Comparison of ENCODE assay signal across 8 mouse cellular contexts in genomic region chr17:28349901-28350465, GRCm38 (mm10). TPM values are rescaled to one million over a fixed set of nuclear protein-coding genes. Genes with fewer than 3 reads are reported as not detected.
A peak's percentile ranks its signal among the peaks of the same experiment; 100 is the strongest.
DNase-seq lines count a peak whose midpoint lies in the region; ATAC-seq and TF ChIP-seq lines count a peak whose summit lies in the region.

No protein-coding gene starts in this region.

- peak overlapping the region; percentile 88 for H3K27ac ChIP-seq in kidney, adult 2 months (ENCODE audit: insufficient read depth, low read depth, low read length)
- H3K27ac ChIP-seq in midbrain, embryonic 12.5 days (replicated peaks): peak overlapping the region; percentile 55

- H3K27me3 ChIP-seq in kidney, adult 2 months (replicated peaks; ENCODE audit: control insufficient read depth, insufficient read depth, low read length): no peaks in the 10 kb centered on the region
- H3K27me3 ChIP-seq in midbrain, embryonic 12.5 days: peaks cover 51% of the 10 kb centered on the region

- peaks cover 7% of the 10 kb centered on the region; the same call in 1 of the 2 replicates for H3K4me1 ChIP-seq in kidney, adult 2 months (ENCODE audit: control insufficient read depth, insufficient read depth, low read length)
- H3K4me1 ChIP-seq in midbrain, embryonic 12.5 days: peaks cover 48% of the 10 kb centered on the region

- TF ChIP-seq POLR2A in kidney, adult 2 months (IDR thresholded peaks at IDR 0.05; ENCODE audit: low read depth, low read length): no peak

- 1% methylated on average over 50 of the region's 54 CpGs for WGBS in kidney, adult 2 months
- WGBS in midbrain, embryonic 12.5 days: under 1% methylated on average over 52 of the region's 54 CpGs

- H3K9ac ChIP-seq in midbrain, embryonic 12.5 days (replicated peaks): peak overlapping the region; percentile 77

- no peaks in the 10 kb centered on the region for H3K9me3 ChIP-seq in midbrain, embryonic 12.5 days

- TF ChIP-seq CTCF in kidney, adult 2 months (conservative IDR thresholded peaks at IDR 0.05; ENCODE audit: insufficient read depth, insufficient read length, low read depth, low read length): no peak

- peak overlapping the region; percentile 75 for H3K4me3 ChIP-seq in kidney, adult 2 months (ENCODE audit: insufficient read depth, low read depth, low read length)
- H3K4me3 ChIP-seq in midbrain, embryonic 12.5 days: peak overlapping the region; percentile 63

- peak overlapping the region; percentile 88 for H3K4me2 ChIP-seq in midbrain, embryonic 12.5 days (replicated peaks)

- DNase-seq in CD4-positive, CD25-positive, alpha-beta regulatory T cell, adult 2 months (ENCODE audit: low read depth, low spot score): peak; percentile 32
- DNase-seq in R1 (ENCODE audit: low read depth, low spot score): peak; percentile 60
- peak; percentile 32 to 56 for DNase-seq in gastrocnemius, adult 8-10 months (ENCODE audit: low spot score in 2 of 2)
- peak; percentile 85 for DNase-seq in kidney, adult 2 months
- no peak for DNase-seq in right cerebral cortex, postnatal 36 days (ENCODE audit: low spot score in 2 of 2)
- no peak for DNase-seq in layer of hippocampus, postnatal 36 days

- no peak for ATAC-seq in CD4-positive, CD25-positive, alpha-beta regulatory T cell, adult 4 months
- peak; percentile 39 for ATAC-seq in midbrain, embryonic 12.5 days (ENCODE audit: low FRiP score, low read depth)

- H3K36me3 ChIP-seq in kidney, adult 2 months (ENCODE audit: control insufficient read depth, insufficient read depth, low read length): no peaks in the 10 kb centered on the region
- H3K36me3 ChIP-seq in midbrain, embryonic 12.5 days: no peaks in the 10 kb centered on the region

RNA-seq across cellular contexts. Expression of gene Tead3, which starts 0.6 kb away (rescaled TPM):
- not detected for polyA plus RNA-seq in CD4-positive, CD25-positive, alpha-beta regulatory T cell, adult 4 months (2017; shearing (Covaris generic))
- total RNA-seq in gastrocnemius, adult 8-10 months (2022): 1 to 10 TPM; 3.2 to 5.7 (median 4.5) TPM
- 15.7 and 17.8 TPM in 2 replicates for polyA plus RNA-seq in kidney, adult 2 months (2012; rRNA removed)
- 5.2 and 5.7 TPM in 2 replicates for polyA plus RNA-seq in midbrain, embryonic 12.5 days (2016; fragmentation: Nextera tagmentation; extraction: Ambion mirVana)
- total RNA-seq in layer of hippocampus, postnatal 36 days (2021): 1 to 10 TPM; 1.7 to 3.7 TPM

RNA-seq across cellular contexts. Expression of gene Tulp1, which starts 15.0 kb away (rescaled TPM):
- under 1 TPM in 1 of 2 experiments, not detected in 1; 0.34 TPM for polyA plus RNA-seq in CD4-positive, CD25-positive, alpha-beta regulatory T cell, adult 4 months (2017; shearing (Covaris generic))
- total RNA-seq in gastrocnemius, adult 8-10 months (2022): not detected
- polyA plus RNA-seq in kidney, adult 2 months (2012; rRNA removed): 0.11 TPM in 1 of 2 replicates, not detected in the other
- polyA plus RNA-seq in midbrain, embryonic 12.5 days (2016; fragmentation: Nextera tagmentation; extraction: Ambion mirVana): 4.9 and 5.1 TPM in 2 replicates
- total RNA-seq in layer of hippocampus, postnatal 36 days (2021): not detected

RNA-seq across cellular contexts. Expression of gene Rpl10a, which starts 21.7 kb away (rescaled TPM):
- polyA plus RNA-seq in CD4-positive, CD25-positive, alpha-beta regulatory T cell, adult 4 months (2017; shearing (Covaris generic)): 100 to 1,000 TPM; 798 to 811 TPM
- total RNA-seq in gastrocnemius, adult 8-10 months (2022): 100 to 1,000 TPM; 377 to 515 (median 422) TPM
- 2,603 and 2,904 TPM in 2 replicates for polyA plus RNA-seq in kidney, adult 2 months (2012; rRNA removed)
- polyA plus RNA-seq in midbrain, embryonic 12.5 days (2016; fragmentation: Nextera tagmentation; extraction: Ambion mirVana): 329 and 373 TPM in 2 replicates
- 100 to 1,000 TPM; 342 TPM for total RNA-seq in layer of hippocampus, postnatal 36 days (2021)

RNA-seq across cellular contexts. Expression of gene Fance, which starts 36.7 kb away (rescaled TPM):
- 1 to 10 TPM; 3.7 to 7.7 TPM for polyA plus RNA-seq in CD4-positive, CD25-positive, alpha-beta regulatory T cell, adult 4 months (2017; shearing (Covaris generic))
- total RNA-seq in gastrocnemius, adult 8-10 months (2022): 10 to 100 TPM in 1 of 4 experiments, 1 to 10 TPM in 3; 9.0 to 14.3 (median 9.3) TPM
- polyA plus RNA-seq in kidney, adult 2 months (2012; rRNA removed): 11.4 and 12.1 TPM in 2 replicates
- polyA plus RNA-seq in midbrain, embryonic 12.5 days (2016; fragmentation: Nextera tagmentation; extraction: Ambion mirVana): 28.5 and 30.5 TPM in 2 replicates
- total RNA-seq in layer of hippocampus, postnatal 36 days (2021): 10 to 100 TPM; 25.2 to 27.9 TPM

Comparison
In these comparisons a context has a peak if more than half of its experiments do, and no peak if none do; other contexts are left out.
1. DNase-seq: peak in CD4-positive, CD25-positive, alpha-beta regulatory T cell, adult 2 months (single experiment), R1 (single experiment), gastrocnemius, adult 8-10 months (2 of 2) and kidney, adult 2 months (single experiment); none in right cerebral cortex, postnatal 36 days (0 of 2) and layer of hippocampus, postnatal 36 days (0 of 2).